Comparison of ENCODE assay signal across 11 mouse cellular contexts in genomic region chr11:17086106-17086505, GRCm38 (mm10). TPM values are rescaled to one million over a fixed set of nuclear protein-coding genes. Genes with fewer than 3 reads are reported as not detected.
DNase-seq lines count a peak whose midpoint lies in the region; ATAC-seq and TF ChIP-seq lines count a peak whose summit lies in the region.
"Had no signal": no experiment of that assay in that cellular context is flagged by ENCODE, and none has a peak within 500 bp of the region (broad histone marks: within the 10 kb centered on the region; RNA-seq: fewer than 3 reads in every experiment).

No protein-coding gene starts in this region.

- no peak overlapping the region for H3K27ac ChIP-seq in forebrain, embryonic 15.5 days (replicated peaks)
- no peak overlapping the region for H3K27ac ChIP-seq in forebrain, embryonic 11.5 days (ENCODE audit: low read depth, low read length)
- H3K27ac ChIP-seq in embryonic fibroblast, embryonic 13.5 days (ENCODE audit: insufficient read depth, low read length), result peak overlapping the region; percentile 53; the same call in 1 of the 2 replicates
- no peak overlapping the region for H3K27ac ChIP-seq in forebrain, embryonic 13.5 days
- H3K27ac ChIP-seq: neural tube, embryonic 12.5 days had no signal

- no peaks in the 10 kb centered on the region for H3K36me3 ChIP-seq in forebrain, embryonic 15.5 days
- H3K36me3 ChIP-seq in forebrain, embryonic 11.5 days (ENCODE audit: control insufficient read depth, insufficient read depth, low read length), result no peaks in the 10 kb centered on the region
- no peaks in the 10 kb centered on the region for H3K36me3 ChIP-seq in forebrain, embryonic 13.5 days (ENCODE audit: poor library complexity, severe bottlenecking)
- H3K36me3 ChIP-seq: neural tube, embryonic 12.5 days had no signal

- no peak for TF ChIP-seq POLR2A in embryonic fibroblast, embryonic 13.5 days (IDR thresholded peaks at IDR 0.05; ENCODE audit: low read depth, low read length)

- TF ChIP-seq CTCF in embryonic fibroblast, embryonic 13.5 days (IDR thresholded peaks at IDR 0.05; ENCODE audit: borderline replicate concordance, insufficient read depth, low read length), result no peak

- DNase-seq in forebrain, embryonic 11.5 days (ENCODE audit: low spot score), result no peak
- peak; percentile 7 for DNase-seq in kidney, adult 9 months
- DNase-seq in kidney, adult 11 months, result no peak
- peak; percentile 23 for DNase-seq in 416B (ENCODE audit: low read depth)
- DNase-seq in thymus, postnatal 4 days, result no peak
- DNase-seq: liver, postnatal 0 days; right cerebral cortex, postnatal 25 days had no signal

- H3K9ac ChIP-seq in forebrain, embryonic 15.5 days (replicated peaks), result no peak overlapping the region
- H3K9ac ChIP-seq in forebrain, embryonic 11.5 days (ENCODE audit: low read length), result no peak overlapping the region
- no peak overlapping the region for H3K9ac ChIP-seq in forebrain, embryonic 13.5 days
- H3K9ac ChIP-seq: liver, postnatal 0 days; neural tube, embryonic 12.5 days had no signal

- no peaks in the 10 kb centered on the region for H3K9me3 ChIP-seq in forebrain, embryonic 15.5 days
- H3K9me3 ChIP-seq in forebrain, embryonic 11.5 days (ENCODE audit: control insufficient read depth, low read length), result no peaks in the 10 kb centered on the region
- no peaks in the 10 kb centered on the region for H3K9me3 ChIP-seq in forebrain, embryonic 13.5 days (replicated peaks)
- H3K9me3 ChIP-seq: neural tube, embryonic 12.5 days had no signal

- 14% methylated on average over 5 of the region's 5 CpGs for WGBS in forebrain, embryonic 15.5 days
- 29% methylated on average over 5 of the region's 5 CpGs for WGBS in forebrain, embryonic 11.5 days
- WGBS in forebrain, embryonic 13.5 days, result 17% methylated on average over 5 of the region's 5 CpGs

- H3K4me3 ChIP-seq in forebrain, embryonic 15.5 days, result no peak overlapping the region
- no peak overlapping the region for H3K4me3 ChIP-seq in forebrain, embryonic 11.5 days (ENCODE audit: low read depth, low read length)
- no peak overlapping the region for H3K4me3 ChIP-seq in embryonic fibroblast, embryonic 13.5 days (ENCODE audit: insufficient read depth, low read length)
- H3K4me3 ChIP-seq in forebrain, embryonic 13.5 days, result no peak overlapping the region
- H3K4me3 ChIP-seq: neural tube, embryonic 12.5 days had no signal

- no peaks in the 10 kb centered on the region for H3K4me1 ChIP-seq in forebrain, embryonic 15.5 days
- no peaks in the 10 kb centered on the region for H3K4me1 ChIP-seq in forebrain, embryonic 11.5 days (replicated peaks; ENCODE audit: control insufficient read depth, insufficient read depth, low read length)
- H3K4me1 ChIP-seq in embryonic fibroblast, embryonic 13.5 days (ENCODE audit: control insufficient read depth, insufficient read depth, low read length), result peaks cover 10% of the 10 kb centered on the region
- no peaks in the 10 kb centered on the region for H3K4me1 ChIP-seq in forebrain, embryonic 13.5 days
- H3K4me1 ChIP-seq: neural tube, embryonic 12.5 days had no signal

- H3K27me3 ChIP-seq in forebrain, embryonic 15.5 days, result no peaks in the 10 kb centered on the region
- H3K27me3 ChIP-seq in forebrain, embryonic 11.5 days (ENCODE audit: control insufficient read depth, insufficient read depth, low read length), result no peaks in the 10 kb centered on the region
- no peaks in the 10 kb centered on the region for H3K27me3 ChIP-seq in forebrain, embryonic 13.5 days
- H3K27me3 ChIP-seq: neural tube, embryonic 12.5 days had no signal

- no peak overlapping the region for H3K4me2 ChIP-seq in forebrain, embryonic 15.5 days (replicated peaks)
- no peak overlapping the region for H3K4me2 ChIP-seq in forebrain, embryonic 11.5 days (ENCODE audit: low read depth, low read length, severe bottlenecking)
- no peak overlapping the region for H3K4me2 ChIP-seq in forebrain, embryonic 13.5 days
- H3K4me2 ChIP-seq: neural tube, embryonic 12.5 days had no signal

- ATAC-seq in forebrain, embryonic 15.5 days (replicated peaks), result peak; percentile 32; the same call in 1 of the 2 replicates
- no peak for ATAC-seq in forebrain, embryonic 11.5 days (replicated peaks; ENCODE audit: low FRiP score)
- no peak for ATAC-seq in forebrain, embryonic 13.5 days
- ATAC-seq: liver, postnatal 0 days had no signal

RNA-seq across cellular contexts. Expression of gene Plek, which starts 33.9 kb away (rescaled TPM):
- polyA plus RNA-seq in forebrain, embryonic 15.5 days (2015; fragmentation: Nextera tagmentation; extraction: Ambion mirVana), result 2.5 and 3.2 TPM in 2 replicates
- 6.0 and 6.1 TPM in 2 replicates for polyA plus RNA-seq in forebrain, embryonic 11.5 days (2014; fragmentation: Nextera tagmentation; extraction: Ambion mirVana)
- polyA plus RNA-seq in embryonic fibroblast, embryonic 13.5 days (2011; ENCODE audit: insufficient read length, low read depth, missing spikeins), result 1.2 and 3.2 TPM in 2 replicates
- 2.0 and 2.6 TPM in 2 replicates for polyA plus RNA-seq in forebrain, embryonic 13.5 days (2015; fragmentation: Nextera tagmentation; extraction: Ambion mirVana)

RNA-seq across cellular contexts. Expression of gene Cnrip1, which starts 34.7 kb away (rescaled TPM):
- 115 and 130 TPM in 2 replicates for polyA plus RNA-seq in forebrain, embryonic 15.5 days (2015; fragmentation: Nextera tagmentation; extraction: Ambion mirVana)
- 16.3 and 19.6 TPM in 2 replicates for polyA plus RNA-seq in forebrain, embryonic 11.5 days (2014; fragmentation: Nextera tagmentation; extraction: Ambion mirVana)
- 19.5 and 25.9 TPM in 2 replicates for polyA plus RNA-seq in embryonic fibroblast, embryonic 13.5 days (2011; ENCODE audit: insufficient read length, low read depth, missing spikeins)
- polyA plus RNA-seq in forebrain, embryonic 13.5 days (2015; fragmentation: Nextera tagmentation; extraction: Ambion mirVana), result 63.7 and 75.7 TPM in 2 replicates

Comparison
In these comparisons a context has a peak if more than half of its experiments do, and no peak if none do; other contexts are left out.
1. DNase-seq: peak in kidney, adult 9 months (single experiment) and 416B (single experiment); none in forebrain, embryonic 11.5 days (single experiment), kidney, adult 11 months (single experiment) and thymus, postnatal 4 days (single experiment).